Mouse (Mus musculus) adrenal gland, adult 18-20 months (tissue): ENCODE data around the gene Slc25a21. TPM values are rescaled to one million over a fixed set of nuclear protein-coding genes. Genes with fewer than 3 reads are reported as not detected.

Experiments used
- DNase-seq, 2 experiments: peaks; one replicate each; pipeline ENCODE4 v3.0.0; 2021 to 2022; ENCODE audit warnings: low spot score in 2 of 2
- total RNA-seq, 2 experiments: library from RNA; stranded (reverse); gene quantifications; 1 replicate in 1 of 2; 2 replicates in 1 of 2; pipeline ENCODE4 v1.2.3; 2021

The Slc25a21 gene
- total RNA-seq, 2 experiments from 2014 or later = 0.64 to 0.66 TPM

GRCm38 (mm10) chr12:56781196-56781595 lies 416.1 kb downstream of the Slc25a21 start:
- DNase-seq = no peak

GRCm38 (mm10) chr12:56779621-56780020 lies 417.7 kb downstream of the Slc25a21 start:
- no peak for DNase-seq

- no peak for DNase-seq
Measured at GRCm38 (mm10) chr12:56773941-56774340, 423.3 kb downstream of the Slc25a21 start.

DNA sequence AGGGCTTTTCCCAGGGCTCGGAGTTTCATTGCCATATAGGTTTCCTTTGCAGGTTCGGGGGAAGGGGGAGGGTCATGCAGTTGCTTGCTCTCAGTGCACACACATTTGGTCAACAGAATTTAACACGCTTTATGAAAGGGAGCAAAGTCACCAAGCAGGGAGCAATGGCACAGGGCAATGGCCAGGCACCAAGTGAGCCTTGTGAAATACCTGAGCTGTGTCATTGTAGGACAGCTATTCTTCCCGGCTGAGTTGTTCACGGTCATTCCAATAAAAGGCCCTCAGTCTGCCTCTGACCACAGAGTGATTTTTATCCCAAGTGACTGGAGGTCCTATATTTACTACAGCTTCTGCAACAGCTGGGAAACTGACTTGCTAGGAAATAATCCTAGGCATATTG lies 427.9 kb downstream of the Slc25a21 start:
- no peak for DNase-seq

DNA sequence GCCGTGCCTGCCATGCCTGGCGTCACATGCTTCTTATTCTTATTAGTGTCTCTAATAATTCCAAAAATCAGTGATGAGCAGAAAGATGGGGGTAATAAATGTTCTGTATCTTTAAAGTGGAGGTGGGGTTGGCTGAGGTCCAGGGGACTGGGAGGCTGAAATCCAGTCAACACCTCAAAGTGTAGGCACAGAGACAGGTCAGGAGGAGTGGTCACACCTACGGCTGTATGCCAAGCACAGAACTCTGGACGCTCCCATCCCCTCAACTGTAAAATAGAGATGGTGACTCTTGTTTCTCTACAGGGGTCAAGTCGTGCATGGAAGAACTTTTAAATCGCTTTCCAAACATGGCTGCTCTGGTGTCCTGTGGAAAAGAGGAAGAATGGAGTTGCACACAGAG lies 429.8 kb downstream of the Slc25a21 start:
- DNase-seq = no peak

- DNase-seq = no peak
Measured at GRCm38 (mm10) chr12:56737104-56737503, 460.2 kb downstream of the Slc25a21 start.

- no peak for DNase-seq
Measured at GRCm38 (mm10) chr12:56727631-56728030, 469.6 kb downstream of the Slc25a21 start.

DNA sequence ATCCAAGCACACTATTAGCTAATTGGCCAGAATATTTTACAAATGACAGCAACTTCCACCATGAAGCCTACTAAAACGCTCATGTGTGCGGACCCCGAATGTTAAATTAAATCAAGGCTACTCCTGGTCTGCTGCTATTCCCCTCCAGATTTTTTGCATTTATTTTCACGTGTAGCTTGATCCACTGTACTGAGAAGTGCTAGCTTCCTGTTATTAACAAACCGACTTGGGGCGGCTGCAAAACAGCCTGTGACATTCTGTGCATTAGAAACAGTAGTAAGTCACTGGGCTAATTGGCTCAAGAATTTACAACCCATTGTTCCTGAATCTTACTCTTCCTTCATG lies 478.6 kb downstream of the Slc25a21 start:
- DNase-seq = no peak

GRCm38 (mm10) chr12:56717971-56718706 lies 479.1 kb downstream of the Slc25a21 start:
- DNase-seq = no peak

DNA sequence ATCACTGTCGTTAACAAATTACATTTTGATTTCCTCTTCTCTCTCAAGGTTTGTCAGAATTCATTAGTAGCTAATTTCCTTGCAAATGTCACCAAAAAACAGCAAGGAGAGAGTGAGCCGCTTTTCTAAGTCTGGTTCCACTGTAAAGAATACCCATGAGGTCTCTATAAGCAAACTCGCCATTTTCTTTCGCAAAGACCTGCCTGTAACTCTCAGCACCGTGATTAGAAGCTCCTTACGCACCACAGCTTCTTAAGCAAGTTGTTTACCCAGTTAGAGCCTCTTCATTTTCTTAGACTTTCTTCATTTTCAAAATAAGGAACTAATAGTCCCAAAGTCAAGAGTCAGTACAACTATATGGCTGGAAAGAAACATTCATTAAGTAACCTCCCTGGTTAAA lies 496.3 kb downstream of the Slc25a21 start:
- DNase-seq = no peak

GRCm38 (mm10) chr12:56699915-56700900 lies 497.1 kb downstream of the Slc25a21 start:
- no peak for DNase-seq

GRCm38 (mm10) chr12:56699351-56699750 lies 497.9 kb downstream of the Slc25a21 start:
- no peak for DNase-seq

- no peak for DNase-seq
Measured at GRCm38 (mm10) chr12:56698191-56698980, 498.9 kb downstream of the Slc25a21 start.

DNA sequence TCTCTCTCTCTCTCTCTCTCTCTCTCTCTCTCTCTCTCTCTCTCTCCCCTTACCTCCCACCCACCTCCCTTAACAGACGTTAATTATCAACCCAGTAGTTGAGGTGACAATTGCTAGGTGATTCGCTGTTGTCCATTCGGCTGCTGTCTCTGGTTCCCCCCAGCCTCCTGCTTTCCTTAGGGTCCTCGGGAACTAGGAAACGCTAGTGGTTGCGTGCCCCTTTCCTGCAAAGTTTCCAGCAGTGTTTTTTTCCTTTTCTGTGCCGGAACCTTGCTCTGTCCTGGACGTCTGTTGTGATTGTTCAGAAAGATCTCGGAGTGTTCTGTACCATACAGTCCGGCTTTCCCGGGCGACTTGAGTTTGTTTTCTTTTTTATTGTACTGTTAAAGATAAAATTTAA lies 499.5 kb downstream of the Slc25a21 start:
- DNase-seq = no peak

- no peak for DNase-seq
Measured at GRCm38 (mm10) chr12:56697011-56697740, 500.1 kb downstream of the Slc25a21 start.

DNA sequence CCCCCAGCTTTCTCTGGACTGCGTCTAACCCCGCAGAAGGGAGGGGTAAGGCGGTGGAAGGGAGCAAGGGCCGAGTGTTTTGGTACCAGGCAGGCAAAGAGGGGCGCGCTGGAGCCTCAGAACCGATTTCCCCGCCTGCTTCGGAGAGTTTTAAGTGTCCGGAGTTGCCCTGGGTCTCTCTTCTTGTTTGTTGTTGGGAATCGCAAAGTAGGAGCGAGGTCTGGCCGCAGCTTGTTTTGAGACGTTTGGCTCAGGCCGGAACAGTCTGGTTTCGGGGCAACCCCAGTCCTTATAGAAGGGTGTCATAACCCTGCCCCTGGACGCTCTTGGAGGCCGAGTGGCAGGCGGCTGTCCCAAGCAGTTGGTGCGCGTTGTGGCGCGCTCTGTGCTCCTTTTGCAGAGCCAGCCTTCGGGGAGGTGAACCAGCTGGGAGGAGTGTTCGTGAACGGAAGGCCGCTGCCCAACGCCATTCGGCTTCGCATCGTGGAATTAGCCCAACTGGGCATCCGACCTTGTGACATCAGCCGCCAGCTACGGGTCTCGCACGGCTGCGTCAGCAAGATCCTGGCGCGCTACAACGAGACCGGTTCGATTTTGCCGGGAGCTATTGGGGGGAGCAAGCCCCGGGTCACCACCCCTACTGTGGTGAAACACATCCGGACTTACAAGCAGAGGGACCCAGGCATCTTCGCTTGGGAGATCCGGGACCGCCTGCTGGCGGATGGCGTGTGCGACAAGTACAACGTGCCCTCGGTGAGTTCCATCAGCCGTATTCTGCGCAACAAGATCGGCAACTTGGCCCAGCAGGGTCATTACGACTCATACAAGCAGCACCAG lies 500.9 kb downstream of the Slc25a21 start:
- DNase-seq = no peak

DNA sequence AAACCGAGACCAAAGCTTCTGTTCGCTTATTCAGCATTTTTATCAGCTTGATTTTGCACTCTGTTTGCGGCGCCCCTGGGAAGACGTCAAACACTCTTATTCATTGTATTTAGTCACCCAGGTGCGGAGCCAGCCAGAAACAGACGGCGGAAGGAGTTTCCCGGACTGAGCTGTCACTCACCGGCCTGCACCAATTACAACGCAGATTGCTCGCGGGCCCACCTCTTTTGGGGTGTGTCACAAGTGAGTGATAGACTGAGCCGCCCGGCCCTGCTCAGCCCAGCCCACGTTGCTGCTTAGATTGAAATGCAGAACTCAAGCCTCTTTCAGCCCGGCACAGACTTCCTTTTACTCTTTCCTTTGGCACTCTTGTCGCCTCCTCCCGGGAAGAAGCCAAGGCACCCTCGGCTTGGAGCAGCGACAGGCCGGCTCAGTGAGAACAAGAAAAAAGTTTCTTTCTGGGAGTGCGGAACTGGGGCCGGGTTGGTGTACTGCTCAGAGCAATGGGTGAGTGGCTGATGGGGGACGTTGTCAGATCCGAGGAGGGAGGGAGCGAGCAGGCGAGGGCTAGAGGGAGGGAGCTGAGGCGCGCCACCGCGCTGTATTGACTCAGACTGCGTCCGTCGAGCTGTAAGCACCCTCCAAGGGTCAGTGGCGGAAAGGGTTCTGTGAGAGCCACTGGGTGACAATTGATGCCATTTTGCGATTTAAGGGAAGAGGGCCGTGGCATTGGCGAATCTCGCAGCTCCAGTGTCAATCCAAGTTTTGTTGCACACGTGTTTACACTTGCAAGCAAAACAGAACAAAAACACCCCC lies 501.7 kb downstream of the Slc25a21 start:
- peak; percentile 37 to 54 for DNase-seq

DNA sequence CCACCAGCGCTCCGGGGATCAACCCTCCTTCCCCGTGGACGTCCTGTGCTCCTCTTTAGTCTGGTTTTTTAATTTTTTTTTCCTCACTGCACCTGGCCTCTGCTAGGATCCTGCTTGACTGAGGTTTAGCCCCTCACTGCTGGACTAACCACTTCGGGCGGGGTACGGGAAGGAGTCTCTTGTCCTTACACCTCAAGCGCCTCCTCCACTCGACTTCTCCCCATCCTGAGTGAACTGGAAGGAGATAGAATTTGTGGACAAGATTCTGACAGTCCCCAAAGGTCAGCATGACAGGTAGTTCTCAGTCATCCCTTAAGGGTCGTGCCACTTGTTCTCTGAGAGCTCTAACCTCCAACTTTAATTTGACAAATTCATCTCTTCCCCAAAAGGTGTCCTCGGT lies 502.3 kb downstream of the Slc25a21 start:
- no peak for DNase-seq

GRCm38 (mm10) chr12:56694361-56694760 lies 502.9 kb downstream of the Slc25a21 start:
- DNase-seq = no peak
